ENCODE assay signal across 32 mouse cellular contexts in genomic region chr9:107949184-107949921, GRCm38 (mm10). TPM values are rescaled to one million over a fixed set of nuclear protein-coding genes. Genes with fewer than 3 reads are reported as not detected.
"Had no signal": no experiment of that assay in that cellular context is flagged by ENCODE, and none has a peak within 500 bp of the region (broad histone marks: within the 10 kb centered on the region; RNA-seq: fewer than 3 reads in every experiment).

No protein-coding gene starts in this region.

- H3K9ac ChIP-seq: limb, embryonic 13.5 days; neural tube, embryonic 13.5 days; stomach, embryonic 15.5 days had no signal

- H3K27ac ChIP-seq: stomach, embryonic 15.5 days had no signal

- H3K27me3 ChIP-seq: limb, embryonic 13.5 days; midbrain, embryonic 13.5 days; neural tube, embryonic 13.5 days; stomach, embryonic 15.5 days had no signal

- H3K9me3 ChIP-seq: limb, embryonic 13.5 days; liver, embryonic 13.5 days; midbrain, embryonic 10.5 days; midbrain, embryonic 13.5 days; neural tube, embryonic 13.5 days; stomach, embryonic 15.5 days had no signal

- H3K36me3 ChIP-seq: midbrain, embryonic 13.5 days; neural tube, embryonic 13.5 days; stomach, embryonic 15.5 days had no signal

- DNase-seq: kidney, adult 18-20 months; kidney, adult 9 months; kidney, postnatal 14 days; kidney, postnatal 4 days; left cerebral cortex, postnatal 4 days; liver; liver, embryonic 13.5 days; lung, adult 2 months; lung, postnatal 14 days; lung, postnatal 4 days; right cerebral cortex, postnatal 14 days; right cerebral cortex, postnatal 4 days; thymus, adult 18-20 months; thymus, postnatal 36 days had no signal

RNA-seq across cellular contexts. Expression of gene Camkv, which starts 13.9 kb away (rescaled TPM):
- total RNA-seq: megakaryocyte progenitor cell, adult 5-6 weeks; monocyte, adult 5-6 weeks; neutrophil, adult 5-6 weeks had no signal

RNA-seq across cellular contexts. Expression of gene Actl11, which starts 21.1 kb away (rescaled TPM):
- total RNA-seq: layer of hippocampus, adult 18-20 months; layer of hippocampus, postnatal 14 days; left cerebral cortex, adult 8-10 months; left cerebral cortex, postnatal 14 days; left cerebral cortex, postnatal 4 days; neutrophil, adult 5-6 weeks had no signal
- polyA plus RNA-seq: kidney, embryonic 16.5 days; limb, embryonic 13.5 days; liver, embryonic 13.5 days; liver, embryonic 16.5 days; lung, adult 2 months; lung, embryonic 16.5 days; midbrain, embryonic 10.5 days; midbrain, embryonic 13.5 days; midbrain, embryonic 16.5 days; myocyte; neural tube, embryonic 13.5 days; stomach, embryonic 15.5 days; urinary bladder, adult 2 months had no signal

RNA-seq across cellular contexts. Expression of gene Gm20661, which starts 33.5 kb away (rescaled TPM):
- total RNA-seq: megakaryocyte progenitor cell, adult 5-6 weeks; monocyte, adult 5-6 weeks; neutrophil, adult 5-6 weeks had no signal
- polyA plus RNA-seq: myocyte had no signal
